Comparison of ENCODE assay signal across 14 mouse cellular contexts in the genomic region with DNA sequence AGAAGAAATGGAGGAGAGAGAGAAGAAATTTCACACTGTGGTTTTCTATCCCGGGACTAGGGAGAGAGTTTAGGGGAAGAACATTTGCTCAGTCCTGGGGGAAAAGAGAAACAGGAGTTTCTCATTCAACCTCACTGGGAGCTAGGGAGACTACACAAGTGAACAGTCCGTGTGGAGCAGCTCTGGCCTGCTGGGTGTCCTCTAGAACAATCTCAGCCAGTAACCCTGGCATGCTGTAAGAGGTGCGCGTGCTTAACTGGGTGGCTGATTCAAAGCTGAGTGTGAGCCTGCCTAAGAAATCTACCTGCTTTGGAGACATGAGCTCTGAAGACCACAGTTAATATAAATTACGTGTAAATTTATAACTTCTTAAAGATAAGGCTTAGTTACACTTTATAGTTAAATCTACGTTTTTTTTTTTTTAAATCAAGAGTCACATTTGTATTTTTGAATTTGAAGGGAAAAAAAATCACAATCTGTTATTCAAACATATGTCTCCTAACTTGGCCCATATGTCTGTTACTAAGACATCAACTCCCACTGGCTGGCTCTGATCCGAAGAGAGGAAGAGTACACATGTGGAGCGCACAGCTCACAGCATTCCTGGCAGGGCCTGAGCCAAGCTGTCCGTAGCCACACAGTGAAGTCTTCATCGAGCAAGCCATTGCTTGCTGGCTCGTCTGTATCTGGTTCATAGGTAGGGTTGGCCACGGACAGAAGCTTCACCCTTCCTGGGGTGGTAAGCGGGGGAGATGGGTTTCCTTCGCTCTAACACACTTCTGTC. TPM values are rescaled to one million over a fixed set of nuclear protein-coding genes. Genes with fewer than 3 reads are reported as not detected.
DNase-seq lines count a peak whose midpoint lies in the region; ATAC-seq and TF ChIP-seq lines count a peak whose summit lies in the region.
"Had no signal": no experiment of that assay in that cellular context is flagged by ENCODE, and none has a peak within 500 bp of the region (broad histone marks: within the 10 kb centered on the region; RNA-seq: fewer than 3 reads in every experiment).

No protein-coding gene starts in this region.

- no peak for ATAC-seq in limb, embryonic 14.5 days (ENCODE audit: low FRiP score, low read depth)

- no peaks in the 10 kb centered on the region for H3K27me3 ChIP-seq in limb, embryonic 14.5 days (ENCODE audit: control insufficient read depth, insufficient read depth, low read length)
- no peaks in the 10 kb centered on the region for H3K27me3 ChIP-seq in limb, embryonic 10.5 days (ENCODE audit: low read depth, poor library complexity, severe bottlenecking)
- H3K27me3 ChIP-seq: intestine, embryonic 15.5 days; liver, embryonic 13.5 days had no signal

- no peak overlapping the region for H3K4me3 ChIP-seq in limb, embryonic 14.5 days (replicated peaks; ENCODE audit: low read length)
- H3K4me3 ChIP-seq in limb, embryonic 10.5 days: no peak overlapping the region
- H3K4me3 ChIP-seq: intestine, embryonic 15.5 days; liver, embryonic 13.5 days had no signal

- no peaks in the 10 kb centered on the region for H3K9me3 ChIP-seq in limb, embryonic 14.5 days (ENCODE audit: control insufficient read depth, low read length)
- H3K9me3 ChIP-seq in limb, embryonic 10.5 days (replicated peaks): no peaks in the 10 kb centered on the region
- H3K9me3 ChIP-seq: G1E; intestine, embryonic 15.5 days; liver, embryonic 13.5 days had no signal

- H3K4me2 ChIP-seq in limb, embryonic 14.5 days (replicated peaks; ENCODE audit: low read depth, low read length, severe bottlenecking): no peak overlapping the region
- H3K4me2 ChIP-seq: intestine, embryonic 15.5 days; liver, embryonic 13.5 days had no signal

- TF ChIP-seq POLR2A in limb, embryonic 14.5 days (IDR thresholded peaks at IDR 0.05; ENCODE audit: borderline replicate concordance, extremely low read depth, insufficient read depth, insufficient read length): no peak

- 0 out of 2 replicates have a peak, but pooled peaks cover 3% of the 10 kb centered on the region for H3K4me1 ChIP-seq in limb, embryonic 14.5 days (ENCODE audit: control insufficient read depth, insufficient read depth, low read length)
- no peaks in the 10 kb centered on the region for H3K4me1 ChIP-seq in limb, embryonic 10.5 days
- H3K4me1 ChIP-seq: liver, embryonic 13.5 days had no signal

- H3K27ac ChIP-seq in limb, embryonic 14.5 days (replicated peaks; ENCODE audit: low read depth, low read length): no peak overlapping the region
- H3K27ac ChIP-seq in limb, embryonic 10.5 days: no peak overlapping the region
- H3K27ac ChIP-seq: liver, embryonic 13.5 days had no signal

- peak; percentile 57 to 66 for DNase-seq in cerebellum, postnatal 10 days
- no peak for DNase-seq in cerebellum, postnatal 25 days
- peak; percentile 60 for DNase-seq in limb, embryonic 14.5 days (ENCODE audit: low spot score)
- no peak for DNase-seq in limb, embryonic 10.5 days (ENCODE audit: low spot score)
- peak; percentile 51 to 58 for DNase-seq in layer of hippocampus, postnatal 14 days (ENCODE audit: low spot score in 2 of 2)
- peak; percentile 75 to 87 for DNase-seq in right cerebral cortex, postnatal 10 days (ENCODE audit: low spot score in 2 of 2)
- DNase-seq in thymus, postnatal 4 days: no peak
- no peak for DNase-seq in cerebellum, adult 18-20 months
- DNase-seq: adrenal gland, adult 2 months; embryo, embryonic 11 days; liver, embryonic 13.5 days had no signal

- no peaks in the 10 kb centered on the region for H3K36me3 ChIP-seq in limb, embryonic 14.5 days (ENCODE audit: control insufficient read depth, insufficient read depth, low read length)
- no peaks in the 10 kb centered on the region for H3K36me3 ChIP-seq in limb, embryonic 10.5 days
- H3K36me3 ChIP-seq: G1E; intestine, embryonic 15.5 days; liver, embryonic 13.5 days had no signal

- WGBS in limb, embryonic 14.5 days: 80% methylated on average over 14 of the region's 14 CpGs
- WGBS in limb, embryonic 10.5 days: 91% methylated on average over 14 of the region's 14 CpGs

- H3K9ac ChIP-seq in limb, embryonic 14.5 days (ENCODE audit: low read depth, low read length, severe bottlenecking): no peak overlapping the region
- H3K9ac ChIP-seq: intestine, embryonic 15.5 days; liver, embryonic 13.5 days had no signal

RNA-seq across cellular contexts. Expression of a gene that starts 24.4 kb away (rescaled TPM):
- 0.08 and 0.35 TPM in 2 replicates for polyA plus RNA-seq in limb, embryonic 14.5 days (2012; rRNA removed)
- not detected in 2 replicates for polyA plus RNA-seq in limb, embryonic 14.5 days (2014; fragmentation: Nextera tagmentation; extraction: Ambion mirVana)
- polyA plus RNA-seq in limb, embryonic 10.5 days (2016; fragmentation: Nextera tagmentation; extraction: Ambion mirVana): 0.10 and 0.19 TPM in 2 replicates
- under 1 TPM; 0.30 to 0.31 TPM for total RNA-seq in layer of hippocampus, postnatal 14 days (2021)
- total RNA-seq: adrenal gland, adult 2 months had no signal
- polyA plus RNA-seq: adrenal gland, adult 2 months; G1E; intestine, embryonic 15.5 days; liver, embryonic 13.5 days; spleen, adult 2 months had no signal

RNA-seq across cellular contexts. Expression of a gene that starts 36.9 kb away (rescaled TPM):
- 46.6 and 51.5 TPM in 2 replicates for polyA plus RNA-seq in limb, embryonic 14.5 days (2012; rRNA removed)
- polyA plus RNA-seq in limb, embryonic 14.5 days (2014; fragmentation: Nextera tagmentation; extraction: Ambion mirVana): 38.9 and 44.0 TPM in 2 replicates
- 16.5 and 23.5 TPM in 2 replicates for polyA plus RNA-seq in limb, embryonic 10.5 days (2016; fragmentation: Nextera tagmentation; extraction: Ambion mirVana)
- total RNA-seq in layer of hippocampus, postnatal 14 days (2021): 10 to 100 TPM; 40.1 to 40.9 TPM

Comparison
In these comparisons a context has a peak if more than half of its experiments do, and no peak if none do; other contexts are left out.
1. DNase-seq: peak in cerebellum, postnatal 10 days (2 of 2), limb, embryonic 14.5 days (single experiment), layer of hippocampus, postnatal 14 days (2 of 2) and right cerebral cortex, postnatal 10 days (2 of 2); none in cerebellum, postnatal 25 days (0 of 2), limb, embryonic 10.5 days (single experiment), thymus, postnatal 4 days (single experiment) and cerebellum, adult 18-20 months (0 of 2).